Mouse (Mus musculus) thymus, postnatal 36 days (tissue): ENCODE data around the gene Hist1h2bn.
"Not testable (repeated sequence)": the region's sequence is repeated elsewhere in the genome, so short reads cannot be mapped to it uniquely, and the experiment has no call there.

Experiments used
- DNase-seq, 2 experiments: peaks; one replicate each; pipeline ENCODE4 v3.0.0; 2022; ENCODE audit warnings: mixed read lengths in 2 of 2

Hist1h2bn gene

GRCm38 (mm10) chr13:21782361-21783254 lies 28.7 kb downstream of the Hist1h2bn start:
- peak; percentile 45 to 55 for DNase-seq

DNA sequence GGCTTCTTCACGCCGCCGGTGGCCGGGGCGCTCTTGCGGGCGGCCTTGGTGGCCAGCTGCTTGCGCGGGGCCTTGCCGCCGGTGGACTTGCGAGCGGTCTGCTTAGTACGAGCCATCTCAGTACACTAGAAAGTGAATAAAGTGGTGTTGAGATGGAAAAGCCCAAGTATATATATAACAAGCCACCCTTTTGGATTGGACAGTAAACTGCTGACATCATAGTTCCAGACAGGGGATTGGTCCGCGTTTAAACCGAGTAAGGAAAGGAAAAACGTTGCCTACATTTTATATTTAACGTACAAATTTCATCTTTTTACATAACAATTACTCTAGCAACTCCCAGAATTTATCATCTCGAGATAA lies 29.3 kb downstream of the Hist1h2bn start, which contains the start of gene Hist1h3i:
Gene Hist1h3i, minus strand, starts transcription at position 116 of the 363 bp plus-strand sequence.
- peak; percentile 51 to 61 for DNase-seq

DNA sequence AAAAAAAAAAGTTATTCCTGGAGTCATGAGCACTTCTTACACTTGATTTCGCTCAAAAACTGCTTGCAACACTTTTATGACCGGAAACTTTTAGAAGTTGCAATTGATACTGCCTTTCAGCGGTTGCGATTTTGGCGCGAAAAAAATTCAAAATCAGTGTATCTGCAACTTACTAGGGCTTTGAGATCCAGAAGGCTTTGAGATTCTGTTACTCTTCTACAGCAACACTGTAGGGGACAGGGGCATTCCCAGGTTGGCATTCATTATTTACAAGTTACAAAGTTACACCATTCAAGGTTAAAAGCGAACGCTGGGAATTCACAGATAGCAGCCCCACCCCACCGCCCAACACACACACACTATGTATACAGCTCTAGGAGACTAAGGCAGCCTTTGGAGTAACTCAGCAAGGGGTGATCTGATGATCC lies 29.8 kb downstream of the Hist1h2bn start:
- DNase-seq: peak; percentile 31 to 41

GRCm38 (mm10) chr13:21784311-21784710 lies 30.4 kb downstream of the Hist1h2bn start:
- DNase-seq: no peak

DNA sequence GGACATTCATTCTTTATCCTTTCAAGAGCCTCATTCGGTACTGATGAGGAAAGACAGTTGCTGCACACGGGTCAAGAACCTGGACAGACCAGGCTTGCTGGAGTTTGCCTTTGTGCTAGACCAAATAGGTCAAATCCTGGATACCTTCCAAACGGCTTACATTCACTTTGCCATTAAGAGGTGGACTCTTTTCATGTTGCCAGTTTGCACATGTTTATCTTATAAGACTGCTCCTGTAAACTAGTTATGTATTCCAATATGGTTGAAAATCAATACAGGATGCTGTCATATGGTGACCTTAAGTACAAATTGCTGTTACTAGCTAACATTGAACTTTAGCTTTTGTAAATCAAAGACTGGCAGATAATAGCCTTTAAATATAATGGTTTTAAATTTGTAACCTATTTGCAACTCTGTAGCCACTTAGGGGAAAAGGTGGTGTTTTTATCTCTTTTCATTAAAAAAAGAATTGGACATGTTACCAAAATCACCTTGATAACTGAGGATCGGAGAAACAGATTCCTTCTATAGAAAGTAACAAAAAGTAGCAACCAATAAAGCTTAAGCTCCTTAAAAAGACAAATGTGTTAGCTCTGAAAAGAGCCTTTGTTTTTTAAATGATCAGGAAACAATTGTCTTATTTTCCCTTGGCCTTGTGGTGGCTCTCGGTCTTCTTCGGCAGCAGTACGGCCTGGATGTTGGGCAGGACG lies 32.4 kb downstream of the Hist1h2bn start:
- no peak for DNase-seq

GRCm38 (mm10) chr13:21786899-21787629 lies 33.1 kb downstream of the Hist1h2bn start, which contains the start of the genes Hist1h2an and Hist1h2bp:
TSS of gene Hist1h2an (minus strand) at chr13:21787218.
TSS of gene Hist1h2bp (plus strand) at chr13:21787461.
- DNase-seq: peak; percentile 82 to 86

DNA sequence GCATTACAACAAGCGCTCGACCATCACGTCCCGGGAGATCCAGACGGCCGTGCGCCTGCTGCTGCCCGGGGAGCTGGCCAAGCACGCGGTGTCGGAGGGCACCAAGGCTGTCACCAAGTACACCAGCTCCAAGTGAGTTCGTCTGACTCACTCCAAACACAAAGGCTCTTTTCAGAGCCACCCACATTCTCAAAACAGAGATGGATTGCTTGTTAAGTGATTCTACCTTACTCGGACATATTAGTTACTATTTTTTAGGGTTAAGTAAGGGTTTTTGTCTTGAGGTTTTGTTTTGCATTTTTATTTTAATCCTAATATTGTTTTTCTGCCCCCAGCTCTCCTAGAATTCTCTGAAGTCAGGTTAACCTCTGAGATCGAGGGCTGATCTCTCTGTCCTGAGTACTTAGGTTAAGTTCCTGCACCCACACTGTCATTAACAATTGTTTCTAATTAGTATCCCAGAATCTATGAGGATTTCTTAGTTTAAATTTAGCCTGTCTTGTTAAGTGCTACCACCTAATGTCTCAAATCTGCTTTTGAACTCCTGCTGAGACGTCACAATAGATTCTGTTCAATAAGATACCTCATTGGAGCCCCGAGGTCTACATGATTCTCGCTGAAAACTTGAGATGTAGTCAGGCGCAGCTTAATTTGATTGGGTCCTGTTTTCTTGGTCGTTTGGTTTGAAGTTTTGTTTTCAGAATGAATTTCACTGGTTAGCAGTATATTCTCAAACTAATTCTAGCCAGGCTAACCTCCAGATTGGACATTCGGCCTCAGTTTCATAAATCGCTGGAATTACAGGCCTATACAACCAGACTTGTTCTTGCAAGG lies 34.1 kb downstream of the Hist1h2bn start:
- DNase-seq: no peak

DNA sequence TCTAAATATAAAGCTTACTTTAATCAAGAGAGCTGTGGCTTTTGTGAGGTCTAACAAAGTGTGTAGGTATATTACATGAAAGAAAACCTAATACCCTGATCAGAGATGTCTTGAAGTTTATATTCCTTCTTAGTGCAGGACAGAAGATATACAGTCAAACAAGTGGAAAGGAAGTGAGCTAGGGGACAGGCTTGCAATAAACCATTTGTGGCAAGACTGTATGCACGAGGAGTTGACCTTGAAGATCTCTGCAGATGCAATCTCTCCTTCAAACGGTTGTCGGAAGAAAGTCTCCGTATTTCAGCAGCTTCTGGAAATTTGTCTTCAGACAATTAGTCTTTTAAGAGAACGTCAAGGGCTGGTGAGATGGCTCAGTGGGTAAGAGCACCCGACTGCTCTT lies 36.0 kb downstream of the Hist1h2bn start:
- DNase-seq: no peak

DNA sequence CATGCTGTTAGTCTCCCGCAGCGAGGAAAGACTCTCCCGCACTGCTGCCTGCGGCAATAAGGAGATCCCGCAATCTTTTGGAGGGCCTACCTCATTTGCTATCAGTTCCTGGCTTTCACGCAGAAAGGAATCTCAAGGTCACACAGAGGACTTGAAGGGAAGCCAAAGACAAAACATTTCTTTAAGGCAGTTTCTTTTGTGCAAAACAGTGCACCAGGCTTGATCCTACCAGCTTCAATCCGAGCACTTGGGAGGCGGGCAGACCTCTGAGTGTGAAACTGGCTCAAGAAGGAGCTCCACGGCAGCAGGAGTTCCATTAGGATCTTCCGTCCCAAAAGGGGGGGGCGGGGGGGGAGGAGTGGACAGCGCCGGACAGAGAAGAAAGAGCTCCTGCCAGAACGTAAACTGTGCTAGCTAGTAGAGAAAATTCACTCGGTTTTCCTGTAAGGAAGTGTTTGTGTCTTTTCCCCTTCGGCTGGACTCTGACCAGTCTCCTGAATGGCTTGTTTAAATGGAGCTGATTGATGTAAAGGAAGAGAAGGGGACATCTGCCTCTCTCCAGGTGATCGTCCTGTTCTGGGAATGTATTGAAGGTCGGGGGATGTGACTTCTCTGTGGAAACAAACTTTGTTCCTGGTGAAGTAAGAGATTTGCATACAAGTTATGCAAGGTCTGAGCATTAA lies 36.8 kb downstream of the Hist1h2bn start:
- DNase-seq: no peak

DNA sequence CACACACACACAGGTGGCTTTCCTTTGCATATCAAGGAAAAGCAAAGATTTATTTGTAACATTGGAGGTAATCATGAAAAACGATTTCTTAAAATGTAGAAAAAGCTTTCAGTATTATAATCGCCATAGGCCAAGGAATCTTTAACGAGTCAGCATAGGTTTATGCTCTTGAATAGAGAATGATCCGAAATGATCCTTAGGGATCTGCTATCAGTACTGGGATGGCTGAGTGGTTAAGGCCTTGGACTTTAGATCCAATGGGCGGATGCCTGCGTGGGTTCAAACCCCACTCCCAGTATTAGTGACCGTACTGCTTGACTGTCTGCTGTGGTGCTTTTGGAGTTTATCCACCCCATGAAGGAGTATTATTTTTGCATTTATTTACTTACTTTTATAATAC lies 41.7 kb downstream of the Hist1h2bn start:
- no peak for DNase-seq

- not testable (repeated sequence) for DNase-seq
Measured at GRCm38 (mm10) chr13:21797163-21797562, 43.2 kb downstream of the Hist1h2bn start.

DNA sequence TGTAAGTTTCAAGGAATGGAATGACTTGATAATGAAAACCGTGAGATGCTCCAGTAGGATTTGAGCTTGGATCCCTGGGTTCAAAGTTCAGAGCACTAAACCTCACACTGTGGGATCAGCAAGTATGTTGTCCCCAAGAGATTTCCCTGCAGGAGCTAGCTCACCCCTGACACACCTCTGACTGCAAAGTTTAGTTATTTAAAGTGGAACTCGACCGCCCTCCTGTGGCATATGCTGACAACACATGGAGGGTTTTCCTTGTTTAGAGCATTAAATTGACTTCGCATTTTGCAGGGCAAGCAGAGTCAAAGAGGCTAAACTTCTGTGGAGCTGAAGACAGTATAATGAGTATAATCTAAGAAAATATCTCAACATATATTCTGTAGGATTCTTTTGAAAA lies 49.1 kb downstream of the Hist1h2bn start:
- not testable (repeated sequence) for DNase-seq
